Mouse (Mus musculus) kidney, postnatal 0 days (tissue): ENCODE measurements around the gene Depdc5. TPM values are rescaled to one million over a fixed set of nuclear protein-coding genes. Genes with fewer than 3 reads are reported as not detected.
A peak's percentile ranks its signal among the peaks of the same experiment; 100 is the strongest.

Experiments
- ATAC-seq: fragments of 200-750 bp; cut with Nextera tagmentation; replicated peaks from 2 replicates; pipeline ENCODE4 v1.8.0; 2017; ENCODE audit warnings: low read depth, moderate number of reproducible peaks, moderate TSS enrichment, moderate library complexity; ENCODE audit not compliant: low FRiP score
- DNase-seq: peaks from one replicate; pipeline ENCODE4 v3.0.0-alpha.2; 2016; ENCODE audit warnings: low spot score
- H3K27ac ChIP-seq: fragments of 300-500 bp; sonication (generic); 2 replicates; pipeline ENCODE4 v1.5.1; 2014; ENCODE audit warnings: mild to moderate bottlenecking
- H3K27me3 ChIP-seq: fragments of 300-500 bp; sonication (generic); 2 replicates; pipeline ENCODE4 v1.6.1; 2014; ENCODE audit warnings: low read length, mixed read lengths; ENCODE audit not compliant: insufficient read depth
- H3K36me3 ChIP-seq: fragments of 300-500 bp; sonication (generic); 2 replicates; pipeline ENCODE4 v1.6.1; 2014; ENCODE audit warnings: low read length, mixed read lengths; ENCODE audit not compliant: insufficient read depth
- H3K4me1 ChIP-seq: fragments of 300-500 bp; sonication (generic); replicated peaks from 2 replicates; pipeline ENCODE4 v1.6.1; 2014; ENCODE audit warnings: antibody characterized with exemption, low read length, mixed read lengths; ENCODE audit not compliant: insufficient read depth
- H3K4me2 ChIP-seq: fragments of 300-500 bp; sonication (generic); 2 replicates; pipeline ENCODE4 v1.6.1; 2014; ENCODE audit warnings: mild to moderate bottlenecking, low read length, moderate library complexity, mixed read lengths
- H3K4me3 ChIP-seq: fragments of 300-500 bp; sonication (generic); replicated peaks from 2 replicates; pipeline ENCODE4 v1.5.1; 2014; ENCODE audit warnings: low read depth, low read length
- H3K9ac ChIP-seq: fragments of 300-500 bp; sonication (generic); 2 replicates; pipeline ENCODE4 v1.6.1; 2014; ENCODE audit warnings: low read depth, low read length
- H3K9me3 ChIP-seq: fragments of 300-500 bp; sonication (generic); replicated peaks from 2 replicates; pipeline ENCODE4 v1.6.1; 2016; ENCODE audit warnings: low read length, inconsistent platforms, mixed read lengths
- CTCF ChIP-seq: IDR thresholded peaks from 2 replicates; pipeline ENCODE4 v1.5.1; 2016; ENCODE audit warnings: antibody characterized with exemption, low read depth, mild to moderate bottlenecking, moderate library complexity
- WGBS: fragments of 180-500 bp; shearing (Covaris S2); extraction: QIAGEN DNeasy Blood & Tissue Kit; methylation state at CpG from one replicate; pipeline ENCODE4 v1.1.7; 2014; 5-methylcytosine and 5-hydroxymethylcytosine counted together
- polyA plus RNA-seq: library from polyadenylated mRNA; unstranded; fragments of >200 nt; fragmentation: Nextera tagmentation; extraction: Ambion mirVana; gene quantifications from 2 replicates; pipeline ENCODE4 v1.2.1, GENCODE M21; 2015

Depdc5 gene
- polyA plus RNA-seq, 1 experiment from 2014 or later = 9.6 TPM

DNA sequence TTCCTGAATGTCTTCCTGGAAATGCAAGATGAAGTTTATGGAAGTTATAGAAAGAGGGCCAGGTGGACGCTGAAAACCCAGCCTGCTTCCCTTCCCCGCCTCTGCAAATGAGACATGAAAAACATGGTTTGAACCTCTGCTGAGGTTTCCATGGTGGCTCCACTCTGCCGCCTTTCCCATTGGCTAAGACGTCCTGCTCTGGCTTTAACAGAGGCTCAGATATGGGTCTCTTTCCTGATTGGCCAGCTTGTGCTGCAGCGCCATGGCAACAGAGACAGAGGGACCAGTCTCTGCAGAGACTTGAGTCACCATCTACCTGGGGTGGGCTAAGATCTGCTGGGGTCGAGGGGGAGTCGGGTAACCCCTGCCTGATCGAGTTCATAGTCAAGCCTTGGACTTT is 143.2 kb downstream of the Depdc5 start:
- Histone ChIP-seq H3K4me2 (no peak overlapping the region), H3K4me3 (no peak overlapping the region), H3K4me1 (peaks cover 5% of the 10 kb centered on the region; the same call in 1 of the 2 replicates), H3K27ac (no peak overlapping the region), H3K9me3 (no peaks in the 10 kb centered on the region), H3K27me3 (no peaks in the 10 kb centered on the region), H3K36me3 (no peaks in the 10 kb centered on the region), H3K9ac (no peak overlapping the region)
- ATAC-seq (no peak), DNase-seq (no peak)
- no peak for TF ChIP-seq CTCF
- WGBS = 43% methylated on average over 8 of the region's 8 CpGs

- ATAC-seq = no peak
- no peak overlapping the region for H3K4me2 ChIP-seq
- H3K27me3 ChIP-seq = no peaks in the 10 kb centered on the region
These were observed 143.9 kb downstream of the Depdc5 start for GRCm38 (mm10) chr5:33007371-33007770.

GRCm38 (mm10) chr5:33009301-33009700 is 145.8 kb downstream of the Depdc5 start:
- ATAC-seq (no peak), DNase-seq (no peak)
- no peak overlapping the region for H3K27ac ChIP-seq
- no peaks in the 10 kb centered on the region for H3K27me3 ChIP-seq
- peaks cover 5% of the 10 kb centered on the region; the same call in 1 of the 2 replicates for H3K4me1 ChIP-seq
- no peak overlapping the region for H3K4me2 ChIP-seq
- no peaks in the 10 kb centered on the region for H3K9me3 ChIP-seq
- 61% methylated on average over 2 of the region's 2 CpGs for WGBS
- no peak for TF ChIP-seq CTCF
- no peak overlapping the region for H3K9ac ChIP-seq
- no peak overlapping the region for H3K4me3 ChIP-seq
- no peaks in the 10 kb centered on the region for H3K36me3 ChIP-seq

More at GRCm38 (mm10) chr5:33007371-33007770, 143.9 kb downstream of the Depdc5 start:
- Histone ChIP-seq H3K27ac (no peak overlapping the region), H3K4me1 (peaks cover 5% of the 10 kb centered on the region; the same call in 1 of the 2 replicates), H3K36me3 (no peaks in the 10 kb centered on the region), H3K9ac (no peak overlapping the region), H3K4me3 (no peak overlapping the region), H3K9me3 (no peaks in the 10 kb centered on the region)
- TF ChIP-seq CTCF = no peak
- no peak for DNase-seq
- WGBS = 47% methylated on average over 4 of the region's 4 CpGs

- WGBS = 65% methylated on average over 14 of the region's 14 CpGs
- peak; percentile 28 for DNase-seq
- no peak for TF ChIP-seq CTCF
- Histone ChIP-seq H3K9me3 (no peaks in the 10 kb centered on the region), H3K4me2 (no peak overlapping the region), H3K4me1 (peaks cover 5% of the 10 kb centered on the region; the same call in 1 of the 2 replicates), H3K36me3 (no peaks in the 10 kb centered on the region), H3K9ac (no peak overlapping the region), H3K27me3 (no peaks in the 10 kb centered on the region), H3K4me3 (no peak overlapping the region), H3K27ac (no peak overlapping the region)
- ATAC-seq = no peak
These were observed 146.6 kb downstream of the Depdc5 start for GRCm38 (mm10) chr5:33009818-33010812.

- WGBS = 44% methylated on average over 15 of the region's 15 CpGs
- Histone ChIP-seq H3K36me3 (no peaks in the 10 kb centered on the region), H3K9me3 (no peaks in the 10 kb centered on the region), H3K4me2 (no peak overlapping the region), H3K27me3 (no peaks in the 10 kb centered on the region), H3K27ac (no peak overlapping the region), H3K4me1 (peaks cover 5% of the 10 kb centered on the region; the same call in 1 of the 2 replicates), H3K9ac (0 out of 2 replicates have a peak overlapping the region, but pooled peaks have one; percentile 13), H3K4me3 (no peak overlapping the region)
- DNase-seq = no peak
- ATAC-seq = no peak
- no peak for TF ChIP-seq CTCF
These were observed 147.9 kb downstream of the Depdc5 start for GRCm38 (mm10) chr5:33011132-33012106.

DNA sequence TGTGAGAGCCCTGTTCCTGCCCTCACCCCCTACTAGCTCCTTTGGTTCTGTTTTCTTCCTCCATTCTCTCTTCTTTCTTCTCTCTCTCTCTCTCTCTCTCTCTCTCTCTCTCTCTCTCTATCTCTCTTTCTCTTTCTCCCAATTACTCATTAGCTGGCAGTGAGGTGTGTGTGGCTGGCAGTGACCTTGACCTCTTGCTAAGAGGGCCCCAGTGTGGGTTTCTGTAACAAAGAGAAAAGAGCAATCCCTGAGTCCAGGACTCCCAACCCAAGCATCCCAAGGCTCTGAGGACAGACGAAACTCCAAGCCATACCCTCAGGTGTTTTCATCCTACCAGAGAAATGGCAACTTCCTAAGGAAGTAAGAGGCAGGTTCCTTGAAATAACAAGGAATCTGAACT is 150.6 kb downstream of the Depdc5 start:
- DNase-seq (no peak), ATAC-seq (no peak)
- Histone ChIP-seq H3K4me2 (no peak overlapping the region), H3K4me3 (no peak overlapping the region), H3K4me1 (peaks cover 5% of the 10 kb centered on the region; the same call in 1 of the 2 replicates), H3K36me3 (no peaks in the 10 kb centered on the region), H3K27me3 (no peaks in the 10 kb centered on the region), H3K9ac (no peak overlapping the region), H3K27ac (no peak overlapping the region), H3K9me3 (no peaks in the 10 kb centered on the region)
- WGBS = 89% methylated on average over 1 of the region's 1 CpGs
- no peak for TF ChIP-seq CTCF
